Mouse (Mus musculus): ENCODE measurements around the gene Art4. TPM values are rescaled to one million over a fixed set of nuclear protein-coding genes. Genes with fewer than 3 reads are reported as not detected.

The Art4 gene
- polyA plus RNA-seq (2015; fragmentation: Nextera tagmentation; extraction: Ambion mirVana): 13.3 and 15.6 TPM in 2 replicates

DNA sequence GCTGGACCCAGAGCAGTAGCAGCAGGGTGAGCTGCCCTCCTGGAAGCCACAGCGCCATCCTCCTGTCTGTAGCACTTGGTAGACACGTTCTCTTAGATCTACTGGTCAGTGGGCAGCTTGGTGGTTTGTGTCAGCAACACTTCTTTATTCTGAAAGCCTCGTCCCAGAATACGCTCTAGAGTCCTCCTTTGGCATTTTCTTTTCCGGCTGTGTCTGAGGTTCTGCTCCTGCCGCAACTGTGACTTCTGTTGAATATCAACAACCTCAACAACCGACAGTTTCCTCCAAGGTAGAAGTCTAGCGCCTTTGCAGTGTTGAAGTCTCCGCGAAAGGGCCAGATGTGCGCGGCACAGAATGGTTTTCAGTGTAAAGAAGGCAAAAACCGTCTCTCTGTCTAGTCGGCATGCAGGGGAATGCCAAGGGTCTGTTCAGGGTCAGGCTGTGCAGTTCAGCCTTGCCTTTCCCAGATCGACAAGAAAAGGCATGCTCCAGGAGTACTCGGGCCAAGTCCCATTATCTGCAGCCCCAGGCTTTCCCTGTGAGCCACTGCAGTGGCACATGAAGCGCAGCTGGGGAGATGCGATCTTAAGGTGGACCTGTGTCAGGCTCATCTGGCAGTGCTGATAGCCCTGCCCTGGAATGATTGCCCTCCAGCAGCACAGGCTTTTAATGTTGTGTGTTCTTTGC, at the start of gene Art4:
TSS of gene Art4 (minus strand) at position 548 of the 687 bp plus-strand sequence.
- 0 out of 2 replicates have a peak, but pooled peaks cover 2% of the 10 kb centered on the region for H3K36me3 ChIP-seq
- no peaks in the 10 kb centered on the region for H3K27me3 ChIP-seq (replicated peaks)
- H3K27ac ChIP-seq (replicated peaks): peak within 1 kb of the TSS; percentile 97
- H3K4me2 ChIP-seq: peak within 1 kb of the TSS; percentile 73
- peak within 1 kb of the TSS; percentile 78 for H3K9ac ChIP-seq
- peak; percentile 45; the same call in 1 of the 2 replicates for ATAC-seq (ENCODE audit: extremely low read depth, insufficient number of reproducible peaks, low FRiP score, low TSS enrichment)
- 11% methylated on average over 18 of the region's 18 CpGs for WGBS
- peaks cover 86% of the 10 kb centered on the region for H3K4me1 ChIP-seq
- H3K4me3 ChIP-seq: peak within 1 kb of the TSS; percentile 48
- H3K9me3 ChIP-seq: no peaks in the 10 kb centered on the region

GRCm38 (mm10) chr6:136906937-136907293, 49.4 kb upstream of the Art4 start:
- H3K36me3 ChIP-seq: no peaks in the 10 kb centered on the region
- H3K27me3 ChIP-seq (replicated peaks): 0 out of 2 replicates have a peak, but pooled peaks cover 3% of the 10 kb centered on the region
- H3K4me3 ChIP-seq: no peak overlapping the region
- H3K27ac ChIP-seq (replicated peaks): no peak overlapping the region
- no peaks in the 10 kb centered on the region for H3K9me3 ChIP-seq
- no peak overlapping the region for H3K9ac ChIP-seq
- 77% methylated on average over 10 of the region's 10 CpGs for WGBS
- peaks cover 42% of the 10 kb centered on the region for H3K4me1 ChIP-seq
- H3K4me2 ChIP-seq: no peak overlapping the region
- ATAC-seq (ENCODE audit: extremely low read depth, insufficient number of reproducible peaks, low FRiP score, low TSS enrichment): no peak

GRCm38 (mm10) chr6:136906283-136906936, 48.9 kb upstream of the Art4 start:
- no peaks in the 10 kb centered on the region for H3K9me3 ChIP-seq
- no peak overlapping the region for H3K4me2 ChIP-seq
- H3K4me1 ChIP-seq: peaks cover 42% of the 10 kb centered on the region
- ATAC-seq (ENCODE audit: extremely low read depth, insufficient number of reproducible peaks, low FRiP score, low TSS enrichment): no peak
- H3K27me3 ChIP-seq (replicated peaks): 0 out of 2 replicates have a peak, but pooled peaks cover 3% of the 10 kb centered on the region
- no peak overlapping the region for H3K9ac ChIP-seq
- H3K27ac ChIP-seq (replicated peaks): no peak overlapping the region
- H3K4me3 ChIP-seq: no peak overlapping the region
- H3K36me3 ChIP-seq: no peaks in the 10 kb centered on the region
- WGBS: 68% methylated on average over 19 of the region's 19 CpGs

- no peaks in the 10 kb centered on the region for H3K9me3 ChIP-seq
- ATAC-seq (ENCODE audit: extremely low read depth, insufficient number of reproducible peaks, low FRiP score, low TSS enrichment): no peak
- no peak overlapping the region for H3K4me3 ChIP-seq
- no peaks in the 10 kb centered on the region for H3K36me3 ChIP-seq
- no peak overlapping the region for H3K9ac ChIP-seq
- H3K27me3 ChIP-seq (replicated peaks): 0 out of 2 replicates have a peak, but pooled peaks cover 3% of the 10 kb centered on the region
- no peak overlapping the region for H3K4me2 ChIP-seq
- WGBS: 60% methylated on average over 8 of the region's 8 CpGs
- H3K27ac ChIP-seq (replicated peaks): no peak overlapping the region
- peaks cover 32% of the 10 kb centered on the region for H3K4me1 ChIP-seq
These were observed 46.4 kb upstream of the Art4 start for GRCm38 (mm10) chr6:136903885-136904470.

GRCm38 (mm10) chr6:136902527-136902926, 45.0 kb upstream of the Art4 start:
- 73% methylated on average over 9 of the region's 9 CpGs for WGBS
- Histone ChIP-seq H3K4me2 (no peak overlapping the region), H3K9me3 (no peaks in the 10 kb centered on the region), H3K27ac (replicated peaks) (no peak overlapping the region), H3K36me3 (no peaks in the 10 kb centered on the region), H3K27me3 (replicated peaks) (no peaks in the 10 kb centered on the region), H3K9ac (no peak overlapping the region), H3K4me1 (peaks cover 47% of the 10 kb centered on the region), H3K4me3 (no peak overlapping the region)
- ATAC-seq (ENCODE audit: extremely low read depth, insufficient number of reproducible peaks, low FRiP score, low TSS enrichment): no peak

- H3K27ac ChIP-seq (replicated peaks): no peak overlapping the region
- 69% methylated on average over 2 of the region's 2 CpGs for whole genome bisulfite sequencing
These were observed 43.5 kb upstream of the Art4 start for GRCm38 (mm10) chr6:136901010-136901409.

GRCm38 (mm10) chr6:136900369-136901009, 43.0 kb upstream of the Art4 start:
- no peak for ATAC-seq (ENCODE audit: extremely low read depth, insufficient number of reproducible peaks, low FRiP score, low TSS enrichment)
- H3K4me3 ChIP-seq: no peak overlapping the region
- peaks cover 42% of the 10 kb centered on the region for H3K4me1 ChIP-seq
- H3K4me2 ChIP-seq: no peak overlapping the region
- H3K27me3 ChIP-seq (replicated peaks): no peaks in the 10 kb centered on the region
- H3K36me3 ChIP-seq: no peaks in the 10 kb centered on the region
- WGBS: 42% methylated on average over 4 of the region's 4 CpGs
- no peak overlapping the region for H3K9ac ChIP-seq
- H3K27ac ChIP-seq (replicated peaks): no peak overlapping the region
- no peaks in the 10 kb centered on the region for H3K9me3 ChIP-seq

More at GRCm38 (mm10) chr6:136901010-136901409, 43.5 kb upstream of the Art4 start:
- no peak for ATAC-seq (ENCODE audit: extremely low read depth, insufficient number of reproducible peaks, low FRiP score, low TSS enrichment)
- Histone ChIP-seq H3K9me3 (no peaks in the 10 kb centered on the region), H3K4me1 (peaks cover 43% of the 10 kb centered on the region), H3K9ac (no peak overlapping the region), H3K27me3 (replicated peaks) (no peaks in the 10 kb centered on the region), H3K36me3 (no peaks in the 10 kb centered on the region), H3K4me3 (no peak overlapping the region), H3K4me2 (no peak overlapping the region)

DNA sequence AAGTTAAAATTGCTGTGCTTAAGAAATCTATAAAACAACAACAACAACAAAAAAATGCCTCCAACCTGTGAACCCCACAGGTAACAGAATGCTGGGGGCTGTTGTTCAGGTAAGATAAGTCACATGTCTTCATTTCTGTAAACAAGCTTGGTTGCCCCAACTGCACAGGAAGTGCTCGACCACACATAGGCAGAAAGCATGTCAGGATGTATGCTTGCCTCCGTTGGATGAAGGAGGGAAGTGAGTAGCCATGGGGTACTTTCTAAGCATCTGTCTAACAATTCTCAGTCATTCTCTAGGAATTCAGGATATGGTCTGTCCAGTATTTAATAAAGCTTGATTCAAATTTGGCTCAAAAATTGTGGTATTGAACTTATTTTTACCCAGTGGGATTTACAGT, 41.4 kb upstream of the Art4 start:
- no peaks in the 10 kb centered on the region for H3K27me3 ChIP-seq (replicated peaks)
- no peak overlapping the region for H3K4me2 ChIP-seq
- 56% methylated on average over 2 of the region's 2 CpGs for WGBS
- peak overlapping the region; percentile 82 for H3K27ac ChIP-seq (replicated peaks)
- H3K9ac ChIP-seq: no peak overlapping the region
- no peak overlapping the region for H3K4me3 ChIP-seq
- H3K4me1 ChIP-seq: peaks cover 47% of the 10 kb centered on the region
- ATAC-seq (ENCODE audit: extremely low read depth, insufficient number of reproducible peaks, low FRiP score, low TSS enrichment): no peak
- no peaks in the 10 kb centered on the region for H3K36me3 ChIP-seq
- H3K9me3 ChIP-seq: no peaks in the 10 kb centered on the region

GRCm38 (mm10) chr6:136898222-136898621, 40.7 kb upstream of the Art4 start:
- H3K27ac ChIP-seq (replicated peaks): peak overlapping the region; percentile 82
- H3K9me3 ChIP-seq: no peaks in the 10 kb centered on the region
- WGBS: 13% methylated on average over 4 of the region's 4 CpGs
- H3K9ac ChIP-seq: no peak overlapping the region
- H3K36me3 ChIP-seq: no peaks in the 10 kb centered on the region
- H3K27me3 ChIP-seq (replicated peaks): no peaks in the 10 kb centered on the region
- ATAC-seq (ENCODE audit: extremely low read depth, insufficient number of reproducible peaks, low FRiP score, low TSS enrichment): peak; percentile 56
- peaks cover 46% of the 10 kb centered on the region for H3K4me1 ChIP-seq
- H3K4me3 ChIP-seq: no peak overlapping the region
- H3K4me2 ChIP-seq: no peak overlapping the region

- Histone ChIP-seq H3K4me1 (peaks cover 46% of the 10 kb centered on the region), H3K4me2 (no peak overlapping the region), H3K36me3 (no peaks in the 10 kb centered on the region), H3K27me3 (replicated peaks) (no peaks in the 10 kb centered on the region), H3K4me3 (no peak overlapping the region), H3K9ac (no peak overlapping the region), H3K9me3 (no peaks in the 10 kb centered on the region), H3K27ac (replicated peaks) (peak overlapping the region; percentile 82)
- ATAC-seq (ENCODE audit: extremely low read depth, insufficient number of reproducible peaks, low FRiP score, low TSS enrichment): no peak
- WGBS: 43% methylated on average over 4 of the region's 4 CpGs
These were observed 40.3 kb upstream of the Art4 start for GRCm38 (mm10) chr6:136897789-136898188.
